Mouse (Mus musculus) forebrain, embryonic 16.5 days (tissue): ENCODE data around the gene Gm10190. TPM values are rescaled to one million over a fixed set of nuclear protein-coding genes. Genes with fewer than 3 reads are reported as not detected.

Experiments used
- ATAC-seq: fragments of 200-750 bp; cut with Nextera tagmentation; 2 replicates; pipeline ENCODE4 v1.8.0; 2017; ENCODE audit warnings: mild to moderate bottlenecking, moderate library complexity
- H3K27ac ChIP-seq: fragments of 300-500 bp; sonication (generic); 2 replicates; pipeline ENCODE4 v1.5.1; 2014; ENCODE audit warnings: low read length, control low read depth
- H3K27me3 ChIP-seq: fragments of 300-500 bp; sonication (generic); replicated peaks from 2 replicates; pipeline ENCODE4 v1.6.1; 2014; ENCODE audit warnings: low read length; ENCODE audit not compliant: control insufficient read depth, insufficient read depth
- H3K36me3 ChIP-seq: fragments of 300-500 bp; sonication (generic); 2 replicates; pipeline ENCODE4 v1.6.1; 2014; ENCODE audit not compliant: control insufficient read depth, insufficient read depth
- H3K4me1 ChIP-seq: fragments of 300-500 bp; sonication (generic); replicated peaks from 2 replicates; pipeline ENCODE4 v1.6.1; 2014; ENCODE audit warnings: low read length; ENCODE audit not compliant: control insufficient read depth, insufficient read depth
- H3K4me2 ChIP-seq: fragments of 300-500 bp; sonication (generic); 2 replicates; pipeline ENCODE4 v1.6.1; 2014; ENCODE audit warnings: mild to moderate bottlenecking, low read length, control low read depth
- H3K4me3 ChIP-seq: fragments of 300-500 bp; sonication (generic); replicated peaks from 2 replicates; pipeline ENCODE4 v1.5.1; 2014; ENCODE audit warnings: mild to moderate bottlenecking, low read length, control low read depth
- H3K9ac ChIP-seq: fragments of 300-500 bp; sonication (generic); replicated peaks from 2 replicates; pipeline ENCODE4 v1.6.1; 2014; ENCODE audit warnings: low read depth, low read length, control low read depth
- H3K9me3 ChIP-seq: fragments of 300-500 bp; sonication (generic); 2 replicates; pipeline ENCODE4 v1.6.1; 2016; ENCODE audit warnings: low read length; ENCODE audit not compliant: control insufficient read depth
- WGBS: fragments of 180-500 bp; shearing (Covaris S2); extraction: QIAGEN DNeasy Blood & Tissue Kit; methylation state at CpG from one replicate; pipeline ENCODE4 v1.1.7; 2014; 5-methylcytosine and 5-hydroxymethylcytosine counted together
- polyA plus RNA-seq: library from polyadenylated mRNA; unstranded; fragments of >200 nt; fragmentation: Nextera tagmentation; extraction: Ambion mirVana; gene quantifications from 2 replicates; pipeline ENCODE4 v1.2.1, GENCODE M21; 2015

The Gm10190 gene
- polyA plus RNA-seq, 1 experiment from 2014 or later: 4.0 TPM

DNA sequence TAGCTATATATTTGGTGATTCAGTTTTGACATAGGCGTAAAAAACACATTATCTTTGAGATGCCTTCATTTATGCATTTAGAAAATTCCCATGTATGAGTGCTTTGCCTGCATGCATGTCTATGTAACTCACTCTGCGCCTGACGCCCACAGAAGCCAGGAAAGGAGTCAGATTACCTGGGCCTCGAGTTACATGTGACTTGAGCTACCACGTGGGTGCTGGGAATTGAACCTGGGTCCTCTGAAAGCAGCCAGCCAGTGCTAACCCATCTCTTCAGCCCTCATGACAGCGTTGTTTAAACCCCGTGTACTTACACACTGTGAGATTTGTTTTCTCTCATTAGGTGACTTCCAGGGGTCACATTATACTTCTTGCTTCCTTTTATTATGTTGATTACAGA lies 48.8 kb downstream of the Gm10190 start:
- Histone ChIP-seq H3K9ac (no peak overlapping the region), H3K27ac (no peak overlapping the region), H3K4me3 (no peak overlapping the region), H3K9me3 (no peaks in the 10 kb centered on the region), H3K27me3 (no peaks in the 10 kb centered on the region), H3K4me2 (no peak overlapping the region), H3K36me3 (no peaks in the 10 kb centered on the region), H3K4me1 (no peaks in the 10 kb centered on the region)
- no peak for ATAC-seq
- 76% methylated on average over 7 of the region's 7 CpGs for WGBS

- Histone ChIP-seq H3K4me2 (no peak overlapping the region), H3K9me3 (no peaks in the 10 kb centered on the region), H3K27me3 (no peaks in the 10 kb centered on the region), H3K4me3 (no peak overlapping the region), H3K9ac (no peak overlapping the region), H3K27ac (no peak overlapping the region), H3K36me3 (no peaks in the 10 kb centered on the region), H3K4me1 (no peaks in the 10 kb centered on the region)
- WGBS: 76% methylated on average over 8 of the region's 8 CpGs
- no peak for ATAC-seq
These were observed 49.7 kb downstream of the Gm10190 start for GRCm38 (mm10) chr17:80323658-80324057.

Other genes with a start within 250 kb of the Gm10190 start
- gene Galm, start 246.1 kb downstream of the Gm10190 start, polyA plus RNA-seq: 1.7 and 2.4 TPM in 2 replicates
- 575 and 647 TPM in 2 replicates for gene Srsf7, start 166.2 kb downstream of the Gm10190 start, polyA plus RNA-seq
- gene Ttc39d, start 166.1 kb downstream of the Gm10190 start, polyA plus RNA-seq: not detected in 2 replicates
- gene Gemin6, start 149.1 kb downstream of the Gm10190 start, polyA plus RNA-seq: 25.2 and 25.8 TPM in 2 replicates
- 40.8 and 42.8 TPM in 2 replicates for gene Morn2, start 83.3 kb downstream of the Gm10190 start, polyA plus RNA-seq
- 54.4 and 56.7 TPM in 2 replicates for gene Dhx57, start 83.1 kb downstream of the Gm10190 start, polyA plus RNA-seq
- gene Arhgef33, start 66.1 kb downstream of the Gm10190 start, polyA plus RNA-seq: 1.0 and 1.2 TPM in 2 replicates
- 7.6 TPM in 2 replicates for gene Sos1, start 106.9 kb upstream of the Gm10190 start, polyA plus RNA-seq
- 3.1 and 3.9 TPM in 2 replicates for gene Cdkl4, start 204.3 kb upstream of the Gm10190 start, polyA plus RNA-seq